Mouse (Mus musculus) c-Kit-positive CD71-negative TER-119-negative erythroid progenitor cells, embryonic 14.5 days (primary cell): ENCODE results near the gene Mycbp2.

Source experiments
- DNase-seq: peaks from one replicate; pipeline ENCODE4 v3.0.0-alpha.2; 2013; ENCODE audit warnings: low read depth

The Mycbp2 gene

GRCm38 (mm10) chr14:103102246-103102645 is 244.4 kb downstream of the Mycbp2 start:
- no peak for DNase-seq

GRCm38 (mm10) chr14:103101171-103101570 is 245.4 kb downstream of the Mycbp2 start:
- DNase-seq: no peak

GRCm38 (mm10) chr14:103100296-103100695 is 246.3 kb downstream of the Mycbp2 start:
- no peak for DNase-seq

GRCm38 (mm10) chr14:103099238-103099933 is 247.2 kb downstream of the Mycbp2 start, which contains the start of gene Fbxl3:
Gene Fbxl3, minus strand, starts transcription at chr14:103099566.
- DNase-seq: peak; percentile 83

GRCm38 (mm10) chr14:103098587-103099235 is 247.9 kb downstream of the Mycbp2 start:
- peak; percentile 53 for DNase-seq

GRCm38 (mm10) chr14:103098213-103098586 is 248.4 kb downstream of the Mycbp2 start:
- DNase-seq: no peak

- DNase-seq: no peak
These were observed 250.0 kb downstream of the Mycbp2 start for GRCm38 (mm10) chr14:103096621-103097020.

GRCm38 (mm10) chr14:103095826-103096225 is 250.8 kb downstream of the Mycbp2 start:
- no peak for DNase-seq

- DNase-seq: no peak
These were observed 251.6 kb downstream of the Mycbp2 start for GRCm38 (mm10) chr14:103095036-103095435.

- no peak for DNase-seq
These were observed 252.9 kb downstream of the Mycbp2 start for GRCm38 (mm10) chr14:103093670-103094069.

GRCm38 (mm10) chr14:103093236-103093635 is 253.4 kb downstream of the Mycbp2 start:
- DNase-seq: no peak

- DNase-seq: peak; percentile 56
These were observed 258.0 kb downstream of the Mycbp2 start for GRCm38 (mm10) chr14:103088624-103089023.

- no peak for DNase-seq
These were observed 258.8 kb downstream of the Mycbp2 start for GRCm38 (mm10) chr14:103087846-103088245.

GRCm38 (mm10) chr14:103086671-103087324 is 259.8 kb downstream of the Mycbp2 start:
- no peak for DNase-seq

- no peak for DNase-seq
These were observed 260.6 kb downstream of the Mycbp2 start for GRCm38 (mm10) chr14:103085840-103086533.

- DNase-seq: no peak
These were observed 267.2 kb downstream of the Mycbp2 start for GRCm38 (mm10) chr14:103079209-103079977.

- DNase-seq: no peak
These were observed 268.4 kb downstream of the Mycbp2 start for GRCm38 (mm10) chr14:103078006-103078912.

GRCm38 (mm10) chr14:103077272-103078005 is 269.2 kb downstream of the Mycbp2 start:
- DNase-seq: no peak

- DNase-seq: no peak
These were observed 271.4 kb downstream of the Mycbp2 start for GRCm38 (mm10) chr14:103075166-103075565.

- no peak for DNase-seq
These were observed 272.8 kb downstream of the Mycbp2 start for GRCm38 (mm10) chr14:103073825-103074224.
